Mouse (Mus musculus) lung, postnatal 0 days (tissue): Measurements from ENCODE around the gene Exoc8.

ENCODE experiments used
- CTCF ChIP-seq: IDR thresholded peaks from 2 replicates; pipeline ENCODE4 v1.5.1; 2016; ENCODE audit warnings: antibody characterized with exemption, mild to moderate bottlenecking
- EP300 ChIP-seq: IDR thresholded peaks from 2 replicates; pipeline ENCODE4 v1.6.1; 2016; ENCODE audit warnings: antibody characterized with exemption, mild to moderate bottlenecking, control low read depth

DNA sequence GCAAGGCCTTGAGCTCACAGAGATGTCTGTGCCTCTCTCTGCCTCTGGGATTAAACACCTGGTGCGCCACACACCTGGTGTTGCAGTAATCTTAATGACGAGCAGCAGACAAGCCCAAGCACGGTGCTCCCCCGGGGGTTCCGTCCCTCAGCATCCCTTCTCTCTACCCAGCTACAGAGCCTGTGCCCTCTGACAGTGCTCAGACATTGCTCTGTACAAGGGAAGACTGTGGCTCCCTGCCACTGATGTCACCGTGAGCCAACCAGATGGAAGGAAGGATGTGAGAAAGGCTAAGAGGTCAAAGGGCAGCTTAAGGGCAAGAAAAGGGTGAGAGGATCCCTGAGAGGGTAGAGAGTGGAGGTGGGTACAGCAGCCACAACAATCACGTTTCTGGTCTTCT, 46.9 kb upstream of the Exoc8 start:
- no peak for TF ChIP-seq CTCF
- TF ChIP-seq EP300: no peak
